Mouse (Mus musculus) MEL (cell line): ENCODE measurements around the gene Filip1l. TPM values are rescaled to one million over a fixed set of nuclear protein-coding genes. Genes with fewer than 3 reads are reported as not detected.

Source experiments
- DNase-seq: peaks from one replicate; pipeline ENCODE4 v3.0.0; 2011; ENCODE audit warnings: low read depth, low spot score
- H3K27ac ChIP-seq: 2 replicates; pipeline ENCODE4 v1.5.1; 2012; ENCODE audit warnings: low read depth, mild to moderate bottlenecking, control low read depth, low read length, moderate library complexity; ENCODE audit not compliant: control insufficient read depth
- H3K27me3 ChIP-seq, 2 experiments: fragments of 150-350 bp in 1 of 2; sonication (generic) in 1 of 2; 2 replicates each; pipeline ENCODE4 v1.6.1; 2012; ENCODE audit warnings: low read length in 2 of 2, mild to moderate bottlenecking in 2 of 2, improper control_type of control experiment in 1 of 2, moderate library complexity in 1 of 2; ENCODE audit not compliant: insufficient read depth in 2 of 2, control insufficient read depth in 1 of 2
- H3K36me3 ChIP-seq, 2 experiments: 2 replicates each; pipeline ENCODE4 v1.6.1; 2012 to 2014; ENCODE audit warnings: low read length in 2 of 2, improper control_type of control experiment in 1 of 2, inconsistent platforms in 1 of 2, mild to moderate bottlenecking in 1 of 2; ENCODE audit not compliant: insufficient read depth in 2 of 2, control insufficient read depth in 1 of 2
- H3K4me1 ChIP-seq, 2 experiments: fragments of 150-350 bp in 1 of 2; sonication (generic) in 1 of 2; 2 replicates each; pipeline ENCODE4 v1.6.1; 2012; ENCODE audit warnings: low read length in 2 of 2, improper control_type of control experiment in 1 of 2, mild to moderate bottlenecking in 1 of 2; ENCODE audit not compliant: insufficient read depth in 2 of 2, control insufficient read depth in 1 of 2
- H3K4me3 ChIP-seq, 2 experiments: fragments of 150-350 bp in 1 of 2; sonication (generic) in 1 of 2; 2 replicates each; pipeline ENCODE4 v1.5.1; 2012; ENCODE audit warnings: low read depth in 2 of 2, low read length in 2 of 2, mild to moderate bottlenecking in 2 of 2, moderate library complexity in 2 of 2, control low read depth in 1 of 2, improper control_type of control experiment in 1 of 2; ENCODE audit not compliant: control insufficient read depth in 1 of 2, insufficient read depth in 1 of 2
- H3K79me2 ChIP-seq: 2 replicates; pipeline ENCODE4 v1.6.1; 2012; ENCODE audit warnings: mild to moderate bottlenecking, low read length, moderate library complexity; ENCODE audit not compliant: control insufficient read depth, poor library complexity, insufficient read depth
- H3K9ac ChIP-seq: 2 replicates; pipeline ENCODE4 v1.6.1; 2012; ENCODE audit warnings: low read depth, mild to moderate bottlenecking, control low read depth, low read length, moderate library complexity; ENCODE audit not compliant: control insufficient read depth, poor library complexity, severe bottlenecking
- H3K9me3 ChIP-seq: fragments of 150-350 bp; sonication (generic); replicated peaks from 2 replicates; pipeline ENCODE4 v1.6.1; 2012; ENCODE audit warnings: mild to moderate bottlenecking, low read length, improper control_type of control experiment, moderate library complexity; ENCODE audit not compliant: insufficient read depth
- BHLHE40 ChIP-seq: IDR thresholded peaks from 2 replicates; pipeline ENCODE4 v1.6.1; 2012; ENCODE audit warnings: low read depth, mild to moderate bottlenecking, inconsistent platforms, low read length, improper control_type of control experiment, borderline replicate concordance
- CHD1 ChIP-seq: IDR thresholded peaks from 2 replicates; pipeline ENCODE4 v1.6.1; 2012; ENCODE audit warnings: low read depth, mild to moderate bottlenecking, inconsistent platforms, low read length, improper control_type of control experiment
- E2F4 ChIP-seq: IDR thresholded peaks from 2 replicates; pipeline ENCODE4 v1.6.1; 2011; ENCODE audit warnings: low read depth, low read length, improper control_type of control experiment, borderline replicate concordance
- EP300 ChIP-seq, 2 experiments: IDR thresholded peaks; 2 replicates each; pipeline ENCODE4 v1.6.1; 2011; ENCODE audit warnings: improper control_type of control experiment in 2 of 2, low read length in 2 of 2, low read depth in 1 of 2, mild to moderate bottlenecking in 1 of 2
- ETS1 ChIP-seq: IDR thresholded peaks from 2 replicates; pipeline ENCODE4 v1.6.1; 2012; ENCODE audit warnings: low read depth, mild to moderate bottlenecking, inconsistent platforms, low read length, improper control_type of control experiment, moderate library complexity
- GATA1 ChIP-seq: IDR thresholded peaks from 2 replicates; pipeline ENCODE4 v1.6.1; 2011; ENCODE audit warnings: low read depth, low read length, improper control_type of control experiment
- KAT2A ChIP-seq: conservative IDR thresholded peaks from 2 replicates; pipeline ENCODE4 v1.6.1; 2012; ENCODE audit warnings: low read depth, low read length, improper control_type of control experiment, inconsistent platforms
- MAX ChIP-seq: IDR thresholded peaks from 2 replicates; pipeline ENCODE4 v1.6.1; 2011; ENCODE audit warnings: low read length, improper control_type of control experiment
- MAZ ChIP-seq: IDR thresholded peaks from 2 replicates; pipeline ENCODE4 v1.6.1; 2012; ENCODE audit warnings: low read depth, mild to moderate bottlenecking, inconsistent platforms, low read length, improper control_type of control experiment
- MEF2A ChIP-seq: IDR thresholded peaks from 2 replicates; pipeline ENCODE4 v1.6.1; 2014; ENCODE audit warnings: low read depth, mild to moderate bottlenecking, inconsistent platforms, low read length, improper control_type of control experiment; ENCODE audit not compliant: poor library complexity, insufficient replicate concordance, severe bottlenecking; ENCODE audit errors: extremely low read depth
- MXI1 ChIP-seq: IDR thresholded peaks from 2 replicates; pipeline ENCODE4 v1.6.1; 2011; ENCODE audit warnings: mild to moderate bottlenecking, low read depth, low read length, improper control_type of control experiment
- MYB ChIP-seq: IDR thresholded peaks from 2 replicates; pipeline ENCODE4 v1.6.1; 2011; ENCODE audit warnings: mild to moderate bottlenecking, low read depth, low read length, improper control_type of control experiment
- MYC ChIP-seq: IDR thresholded peaks from 2 replicates; pipeline ENCODE4 v1.6.1; 2011; ENCODE audit warnings: low read depth, mild to moderate bottlenecking, low read length, improper control_type of control experiment, moderate library complexity
- NRF1 ChIP-seq: IDR thresholded peaks from 2 replicates; pipeline ENCODE4 v1.6.1; 2014; ENCODE audit warnings: low read depth, mild to moderate bottlenecking, inconsistent platforms, low read length, improper control_type of control experiment, moderate library complexity; ENCODE audit not compliant: poor library complexity, insufficient read depth, severe bottlenecking
- POLR2A ChIP-seq, 2 experiments: IDR thresholded peaks; 2 replicates each; pipeline ENCODE4 v1.6.1; 2011 to 2012; ENCODE audit warnings: low read length in 2 of 2, mild to moderate bottlenecking in 2 of 2, control low read depth in 1 of 2, improper control_type of control experiment in 1 of 2, low read depth in 1 of 2, moderate library complexity in 1 of 2; ENCODE audit not compliant: control insufficient read depth in 1 of 2, insufficient read depth in 1 of 2, poor library complexity in 1 of 2
- POLR2AphosphoS2 ChIP-seq: IDR thresholded peaks from 2 replicates; pipeline ENCODE4 v1.6.1; 2011; ENCODE audit warnings: low read length, improper control_type of control experiment
- RCOR1 ChIP-seq: IDR thresholded peaks from 2 replicates; pipeline ENCODE4 v1.6.1; 2012; ENCODE audit warnings: low read depth, mild to moderate bottlenecking, inconsistent platforms, low read length, improper control_type of control experiment
- SIN3A ChIP-seq: IDR thresholded peaks from 2 replicates; pipeline ENCODE4 v1.6.1; 2012; ENCODE audit warnings: low read length, improper control_type of control experiment, inconsistent platforms
- SMC3 ChIP-seq: IDR thresholded peaks from 2 replicates; pipeline ENCODE4 v1.6.1; 2011; ENCODE audit warnings: low read depth, low read length, improper control_type of control experiment
- TAL1 ChIP-seq: IDR thresholded peaks from 2 replicates; pipeline ENCODE4 v1.6.1; 2012; ENCODE audit warnings: mild to moderate bottlenecking, inconsistent platforms, low read length, moderate library complexity, mixed read lengths
- TCF12 ChIP-seq: IDR thresholded peaks from 2 replicates; pipeline ENCODE4 v1.6.1; 2014; ENCODE audit warnings: low read depth, mild to moderate bottlenecking, inconsistent platforms, low read length, improper control_type of control experiment, moderate library complexity
- USF1 ChIP-seq: IDR thresholded peaks from 2 replicates; pipeline ENCODE4 v1.6.1; 2014; ENCODE audit warnings: low read depth, mild to moderate bottlenecking, inconsistent platforms, low read length, improper control_type of control experiment, moderate library complexity
- ZC3H11A ChIP-seq: IDR thresholded peaks from 2 replicates; pipeline ENCODE4 v1.6.1; 2012; ENCODE audit warnings: low read depth, mild to moderate bottlenecking, inconsistent platforms, low read length, improper control_type of control experiment
- polyA plus RNA-seq, 2 experiments: library from polyadenylated mRNA; stranded (reverse) in 1 of 2; unstranded in 1 of 2; fragments of >175 nt in 1 of 2; fragments of >200 nt in 1 of 2; gene quantifications; 2 replicates each; pipeline versions ENCODE4 v1.2.1 to v1.2.4; 2012; ENCODE audit warnings: low replicate concordance in 2 of 2, low read depth in 1 of 2; ENCODE audit not compliant: insufficient read length in 2 of 2, insufficient read depth in 1 of 2, missing spikeins in 1 of 2
- total RNA-seq: library from RNA; depleted of rRNA; stranded (reverse); fragments of 300-350 nt; gene quantifications from 2 replicates; pipeline ENCODE4 v1.2.3, GENCODE M21; 2012

The Filip1l gene
- total and polyA plus RNA-seq, 3 experiments = 0.27 to 1.8 TPM; not detected in 1

GRCm38 (mm10) chr16:57508351-57508750 lies 155.5 kb downstream of the Filip1l start:
- no peak for TF ChIP-seq MYB
- no peak for TF ChIP-seq NRF1
- no peak for TF ChIP-seq CHD1
- no peak for TF ChIP-seq KAT2A
- no peak for TF ChIP-seq MAX
- TF ChIP-seq MAZ = no peak
- no peak for TF ChIP-seq TCF12
- H3K4me1 ChIP-seq = peaks cover 4% of the 10 kb centered on the region in 2 experiments; a peak in 2 of 4 replicates
- peaks cover 0 to 9% of the 10 kb centered on the region in 2 experiments for H3K36me3 ChIP-seq
- H3K4me3 ChIP-seq = no peak overlapping the region
- no peaks in the 10 kb centered on the region for H3K79me2 ChIP-seq
- no peaks in the 10 kb centered on the region for H3K9me3 ChIP-seq
- no peak overlapping the region for H3K9ac ChIP-seq
- H3K27ac ChIP-seq = no peak overlapping the region
- H3K27me3 ChIP-seq = no peaks in the 10 kb centered on the region
- DNase-seq = no peak

- Histone ChIP-seq H3K4me3 (no peak overlapping the region), H3K36me3 (peaks cover 0 to 9% of the 10 kb centered on the region in 2 experiments), H3K9me3 (no peaks in the 10 kb centered on the region), H3K27ac (no peak overlapping the region), H3K27me3 (no peaks in the 10 kb centered on the region), H3K79me2 (no peaks in the 10 kb centered on the region), H3K9ac (no peak overlapping the region), H3K4me1 (peaks cover 4% of the 10 kb centered on the region in 2 experiments; a peak in 2 of 4 replicates)
- DNase-seq = peak; percentile 70
- TF ChIP-seq POLR2AphosphoS2 (peak; percentile 46; the same call in 1 of the 2 replicates), TCF12 (peak; percentile 85), BHLHE40 (peak; percentile 82), ZC3H11A (no peak), GATA1 (peak; percentile 92), USF1 (peak; percentile 58), MEF2A (peak; percentile 78; the same call in 1 of the 2 replicates), MXI1 (peak; percentile 67; the same call in 1 of the 2 replicates), POLR2A (IDR thresholded peaks at IDR 0.05; ENCODE audit: control insufficient read depth in 1 of 2, insufficient read depth in 1 of 2, low read depth in 1 of 2, low read length in 2 of 2, poor library complexity in 1 of 2) (no peak), SMC3 (no peak), ETS1 (peak; percentile 82), TAL1 (no peak), EP300 (IDR thresholded peaks at IDR 0.05; ENCODE audit: low read depth in 1 of 2, low read length in 2 of 2) (peak; percentile 82 to 84), MYC (peak; percentile 40; the same call in 1 of the 2 replicates), SIN3A (peak; percentile 68), E2F4 (no peak), RCOR1 (peak; percentile 98)
These were observed 156.2 kb downstream of the Filip1l start for GRCm38 (mm10) chr16:57509099-57509498.
